Mouse (Mus musculus) mature B cell (primary cell): ENCODE data around the gene Qk.

Source experiments
- in situ Hi-C: fragments of 300-500 bp; cut with MboI; formaldehyde crosslinking; loops from 2 replicates; pipeline ENCODE4 v1.14.3; 2019

Gene Qk

GRCm38 (mm10) chr17:10326596-10327045, 7.0 kb upstream of the Qk start:
- in situ Hi-C loops, result no loop called here

DNA sequence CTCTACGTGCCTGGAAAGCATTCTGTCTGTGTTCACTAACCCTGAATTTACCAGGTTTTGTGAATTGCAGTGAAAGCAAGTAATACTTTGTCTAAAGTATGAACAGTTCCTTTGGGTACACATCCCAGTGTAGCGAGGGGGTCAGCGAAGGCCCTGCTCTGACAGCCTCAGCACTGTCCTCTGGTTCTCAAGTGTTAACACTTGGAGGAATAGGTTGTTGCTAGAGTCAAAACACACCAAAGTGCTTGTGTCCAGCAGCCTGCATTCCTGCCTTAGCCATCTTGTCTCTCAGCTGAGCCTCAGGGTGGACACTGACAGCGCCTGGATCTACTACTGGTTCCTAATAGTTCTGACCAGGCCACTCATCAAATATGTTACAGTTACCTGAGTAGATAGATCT, 6.3 kb upstream of the Qk start:
- in situ Hi-C loops, result no loop called here

DNA sequence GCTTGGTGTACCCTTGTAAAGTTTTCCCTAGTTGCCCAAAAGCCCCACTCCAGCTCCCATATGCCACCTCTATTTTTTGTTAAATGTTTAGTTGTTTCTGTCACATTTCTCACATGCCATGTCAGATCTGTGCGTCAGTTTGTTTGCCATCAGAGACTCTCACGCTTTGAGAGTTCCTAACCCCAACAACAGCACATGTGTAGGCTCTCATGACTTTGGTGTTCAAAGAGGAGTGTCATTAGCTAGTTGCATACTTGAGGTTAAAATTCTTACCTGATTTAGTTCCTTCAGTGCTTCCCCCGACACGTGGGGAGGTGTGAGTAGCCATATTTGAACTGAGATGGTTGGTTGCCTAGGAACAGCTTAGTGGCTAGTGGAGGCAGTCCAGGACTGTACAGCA, 2.1 kb upstream of the Qk start:
- in situ Hi-C loops, result loop anchor here (25.0 kb wide), 1 partner anchor 234 kb away; no protein-coding TSS in a partner anchor

- in situ Hi-C loops, result loop anchor here (25.0 kb wide), 1 partner anchor 234 kb away; no protein-coding TSS in a partner anchor
Observed at GRCm38 (mm10) chr17:10321092-10321491, 1.4 kb upstream of the Qk start.

DNA sequence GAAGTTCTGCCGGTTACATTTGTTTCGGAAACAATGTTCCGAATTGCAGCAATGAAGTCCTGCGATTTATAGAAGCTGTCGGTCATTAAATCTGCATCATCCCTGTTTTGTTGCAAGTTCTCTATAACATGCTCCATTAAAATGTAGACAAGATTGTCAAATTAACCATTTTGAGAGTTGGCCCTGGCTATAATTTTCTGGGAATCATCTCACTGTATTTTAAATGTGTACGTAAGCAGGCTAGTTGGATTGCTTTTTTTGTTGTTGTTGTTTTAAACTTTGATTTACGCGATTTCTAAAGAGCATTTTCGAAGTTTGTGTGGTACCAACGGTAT, 769 bp upstream of the Qk start:
- in situ Hi-C loops, result loop anchor here (25.0 kb wide), 1 partner anchor 233 kb away; no protein-coding TSS in a partner anchor

DNA sequence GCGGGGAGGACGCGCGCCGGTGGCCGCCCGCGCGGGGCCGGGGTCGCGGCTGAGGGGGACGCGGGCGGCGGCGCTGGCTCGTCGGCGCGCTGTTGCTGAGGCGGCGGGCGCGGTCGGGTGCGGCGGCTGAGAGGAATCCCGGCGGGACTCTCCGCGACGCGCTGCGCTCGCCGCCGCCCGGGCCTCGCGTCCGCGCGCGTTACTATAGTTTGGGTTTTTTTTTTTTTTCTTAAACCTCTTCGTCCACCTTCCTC, 296 bp downstream of the Qk start:
- in situ Hi-C loops, result loop anchor here (25.0 kb wide), 1 partner anchor 232 kb away; no protein-coding TSS in a partner anchor

DNA sequence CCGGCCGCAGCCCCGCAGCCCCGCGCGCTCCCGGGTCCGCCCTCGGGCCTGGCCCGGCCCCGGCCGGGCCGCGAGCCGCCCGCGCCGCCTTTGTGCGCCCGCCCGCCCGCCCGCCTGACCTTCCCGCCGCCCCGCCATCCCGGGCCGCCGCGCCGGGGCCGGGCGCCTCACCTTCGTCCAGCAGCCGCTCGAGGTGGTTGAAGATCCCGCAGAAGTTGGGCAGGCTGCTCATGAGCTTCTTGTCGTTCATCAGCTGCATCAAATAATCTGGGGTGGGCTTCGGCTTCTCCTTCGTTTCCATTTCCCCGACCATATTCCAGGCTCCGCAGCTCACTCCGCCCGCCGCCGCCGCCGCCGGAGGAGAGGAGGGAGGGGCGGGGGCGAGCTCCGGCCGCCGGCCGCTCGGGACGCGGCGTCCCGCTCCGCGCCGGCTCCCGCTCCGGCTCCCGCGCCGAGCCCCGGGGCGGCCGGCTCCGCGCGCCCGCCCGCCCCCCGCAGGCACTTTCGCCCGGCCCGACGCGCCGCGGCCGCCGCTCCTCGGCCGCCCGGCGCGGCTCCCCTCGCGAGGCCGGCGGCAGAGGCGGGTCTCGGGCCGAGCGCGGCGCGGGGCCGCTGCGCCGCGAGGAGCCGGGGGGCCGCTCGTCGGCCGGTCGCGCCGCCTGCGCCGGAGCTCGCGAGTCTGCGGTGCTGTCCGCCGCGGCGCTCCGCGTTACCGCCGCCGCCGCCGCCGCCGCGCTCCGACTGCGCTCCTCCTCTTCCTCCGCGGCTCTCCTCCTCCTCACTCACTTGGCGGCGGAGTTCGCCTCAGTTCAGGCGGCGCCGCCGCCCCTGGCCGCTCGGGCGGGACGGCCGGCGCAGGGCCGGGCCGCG, 858 bp downstream of the Qk start:
- in situ Hi-C loops, result loop anchor here (25.0 kb wide), 1 partner anchor 231 kb away; no protein-coding TSS in a partner anchor

GRCm38 (mm10) chr17:10317981-10318551, 1.6 kb downstream of the Qk start:
- in situ Hi-C loops, result loop anchor here (25.0 kb wide), 1 partner anchor 231 kb away; no protein-coding TSS in a partner anchor

GRCm38 (mm10) chr17:10317186-10317585, 2.5 kb downstream of the Qk start:
- in situ Hi-C loops, result loop anchor here (25.0 kb wide), 1 partner anchor 230 kb away; no protein-coding TSS in a partner anchor

DNA sequence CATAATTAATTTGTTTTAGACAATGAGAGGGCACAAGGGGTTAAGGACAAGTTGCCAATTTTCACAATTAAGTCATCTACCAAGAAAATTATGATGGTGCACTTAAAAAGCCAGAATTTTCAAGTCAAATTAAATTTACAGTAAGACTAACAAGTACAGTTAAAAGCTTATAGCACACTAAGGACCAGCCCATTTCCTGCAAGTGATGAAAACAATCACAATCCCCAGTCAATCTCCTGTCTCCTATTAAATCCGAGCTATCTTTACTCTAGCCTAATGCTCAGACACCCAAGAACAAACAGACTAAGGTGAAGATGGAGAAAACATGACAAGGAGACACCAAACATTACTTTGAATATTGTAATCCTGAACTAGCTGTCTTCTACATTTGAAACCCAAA, 3.2 kb downstream of the Qk start:
- in situ Hi-C loops, result loop anchor here (25.0 kb wide), 1 partner anchor 229 kb away; no protein-coding TSS in a partner anchor

GRCm38 (mm10) chr17:10310046-10310445, 9.6 kb downstream of the Qk start:
- in situ Hi-C loops, result loop anchor here (25.0 kb wide), 1 partner anchor 223 kb away; no protein-coding TSS in a partner anchor

DNA sequence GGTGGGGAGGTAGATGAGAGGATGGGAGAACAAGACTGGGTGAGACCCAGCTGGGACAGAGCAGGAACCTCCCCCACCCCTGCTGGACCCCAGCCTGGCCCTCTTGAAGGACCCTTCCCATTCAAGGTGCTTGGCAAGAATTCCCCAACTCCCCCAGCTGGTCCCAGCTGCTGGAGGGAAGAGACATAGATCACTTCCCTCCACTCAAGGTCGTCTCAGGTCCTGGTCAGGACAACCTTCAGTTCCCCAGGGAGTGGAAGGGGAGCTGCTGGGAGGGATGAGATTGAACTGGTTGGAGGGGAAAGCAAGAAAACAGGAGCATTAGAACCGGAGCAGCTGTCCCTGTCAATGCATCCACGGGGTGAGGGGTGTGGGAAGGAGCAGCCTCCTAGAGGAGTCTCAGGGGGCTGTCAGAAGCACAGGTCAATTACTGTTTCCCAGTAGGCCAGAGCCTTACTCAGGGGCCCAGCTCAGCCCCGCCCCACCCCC, 10.5 kb downstream of the Qk start:
- in situ Hi-C loops, result loop anchor here (25.0 kb wide), 1 partner anchor 222 kb away; no protein-coding TSS in a partner anchor

DNA sequence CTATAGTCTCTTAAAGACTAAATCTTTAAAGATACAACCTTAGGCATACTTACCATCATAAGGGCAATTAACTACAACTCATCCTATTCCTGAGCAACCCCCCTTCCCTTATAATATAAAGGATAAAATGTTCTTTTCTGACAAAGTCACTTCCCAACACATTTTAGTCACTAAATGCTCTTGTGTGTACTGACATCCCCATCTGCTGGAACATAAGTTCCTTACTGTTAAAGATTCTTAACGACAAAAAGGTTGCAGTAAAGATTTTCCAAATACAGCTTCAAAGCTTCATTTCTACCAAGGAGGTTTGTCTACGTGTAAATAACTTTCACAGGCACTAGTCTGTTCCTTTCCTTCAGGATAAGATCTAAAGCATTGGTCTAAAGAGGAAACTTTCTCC, 13.2 kb downstream of the Qk start:
- in situ Hi-C loops, result loop anchor here (25.0 kb wide), 1 partner anchor 219 kb away; no protein-coding TSS in a partner anchor

- in situ Hi-C loops, result loop anchor here (25.0 kb wide), 1 partner anchor 217 kb away; no protein-coding TSS in a partner anchor
Observed at GRCm38 (mm10) chr17:10304001-10304400, 15.7 kb downstream of the Qk start.

DNA sequence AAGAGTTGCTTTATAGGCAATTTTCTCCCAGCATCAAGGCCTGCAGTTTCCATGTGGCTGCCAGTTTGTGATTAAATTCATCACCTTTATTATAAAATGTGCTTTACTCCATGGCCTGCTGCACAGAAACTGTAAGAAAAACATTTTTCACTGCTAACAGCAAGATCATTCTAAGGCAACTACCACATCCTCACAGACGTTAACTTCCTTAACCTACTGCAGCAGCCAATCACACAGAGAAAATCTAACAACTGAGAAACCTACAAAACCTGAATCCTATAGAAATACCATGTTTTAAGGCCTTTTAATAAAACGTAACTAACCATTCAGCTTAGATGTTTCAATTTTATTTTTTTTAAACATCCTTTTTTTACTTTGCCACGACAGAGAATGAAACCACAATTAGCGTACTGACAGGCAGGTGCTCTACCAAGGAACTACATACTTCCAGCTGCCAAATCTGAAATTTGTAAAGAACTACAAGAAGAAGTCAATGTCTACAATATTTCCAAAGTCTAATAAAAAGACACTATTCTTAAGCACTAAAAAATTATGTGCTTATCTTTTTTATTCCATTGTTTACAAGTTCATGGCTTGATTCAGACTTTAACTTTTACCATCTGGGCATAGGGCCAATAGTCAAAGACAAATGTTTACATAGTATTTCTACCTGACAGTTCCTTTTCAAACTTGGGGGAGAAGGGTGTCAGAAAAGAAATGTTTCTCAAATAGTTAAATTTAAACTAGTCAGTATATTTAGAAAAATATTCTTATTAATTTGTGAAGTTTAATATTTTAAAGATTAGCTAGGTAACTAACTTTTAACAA, 18.5 kb downstream of the Qk start:
- in situ Hi-C loops, result loop anchor here (25.0 kb wide), 1 partner anchor 214 kb away; no protein-coding TSS in a partner anchor

DNA sequence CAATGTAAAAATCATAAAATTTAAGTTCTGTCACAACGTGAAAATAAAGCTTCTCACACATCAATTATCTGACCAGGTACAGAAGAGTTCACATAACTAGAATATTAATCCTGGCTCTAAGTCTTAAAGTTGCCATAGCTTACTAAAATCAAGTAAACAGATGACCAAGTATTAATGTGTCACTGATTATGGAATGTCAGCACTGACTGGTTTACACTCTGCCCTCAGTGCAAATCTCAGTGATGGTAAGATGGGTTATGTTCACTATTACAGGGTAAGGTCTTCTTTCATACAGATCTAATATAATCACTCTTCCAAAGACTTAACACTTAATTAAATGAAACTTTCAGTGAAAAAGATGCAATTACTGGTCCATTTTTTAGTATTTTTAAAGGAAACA, 20.3 kb downstream of the Qk start:
- in situ Hi-C loops, result no loop called here

DNA sequence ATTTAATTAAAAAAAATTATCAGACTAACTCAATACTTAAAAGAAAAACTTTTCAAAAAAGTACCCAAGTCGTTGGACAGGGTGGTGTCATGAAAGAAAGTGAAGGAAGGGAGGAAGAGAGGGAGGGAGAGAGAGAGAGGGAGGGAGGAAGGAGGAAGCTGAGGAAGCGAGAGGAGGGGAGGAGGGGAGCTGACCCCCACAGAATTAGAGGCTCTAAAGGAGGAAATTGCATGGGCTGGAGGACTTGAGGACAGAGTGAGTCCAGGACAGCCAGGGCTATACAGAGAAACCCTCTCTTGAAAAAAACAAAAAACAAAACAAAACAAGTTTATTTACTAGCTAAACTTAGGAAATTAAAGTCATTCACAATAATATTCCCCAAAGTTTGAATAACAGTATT, 27.1 kb downstream of the Qk start:
- in situ Hi-C loops, result no loop called here

- in situ Hi-C loops, result no loop called here
Observed at GRCm38 (mm10) chr17:10284772-10285171, 34.9 kb downstream of the Qk start.

DNA sequence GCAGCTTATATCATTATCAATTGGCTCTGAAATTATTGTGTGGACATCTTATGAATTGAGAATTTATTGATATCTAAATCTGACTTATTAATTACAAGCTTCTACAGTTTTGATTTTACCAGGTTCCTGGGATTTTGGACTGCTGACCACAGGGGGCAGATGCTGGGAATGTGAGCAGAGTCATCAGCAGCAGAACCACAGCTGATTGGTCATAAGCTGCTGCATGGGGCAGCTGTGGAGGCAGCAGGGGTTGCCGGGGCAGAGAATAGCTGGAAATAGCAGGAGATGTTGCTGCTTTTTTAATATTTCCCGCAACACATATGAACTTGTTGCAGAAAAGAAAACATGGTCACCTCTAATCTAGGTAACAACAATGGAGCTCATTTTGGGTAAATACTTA, 40.1 kb downstream of the Qk start:
- in situ Hi-C loops, result no loop called here

- in situ Hi-C loops, result no loop called here
Observed at GRCm38 (mm10) chr17:10269518-10269917, 50.1 kb downstream of the Qk start.

DNA sequence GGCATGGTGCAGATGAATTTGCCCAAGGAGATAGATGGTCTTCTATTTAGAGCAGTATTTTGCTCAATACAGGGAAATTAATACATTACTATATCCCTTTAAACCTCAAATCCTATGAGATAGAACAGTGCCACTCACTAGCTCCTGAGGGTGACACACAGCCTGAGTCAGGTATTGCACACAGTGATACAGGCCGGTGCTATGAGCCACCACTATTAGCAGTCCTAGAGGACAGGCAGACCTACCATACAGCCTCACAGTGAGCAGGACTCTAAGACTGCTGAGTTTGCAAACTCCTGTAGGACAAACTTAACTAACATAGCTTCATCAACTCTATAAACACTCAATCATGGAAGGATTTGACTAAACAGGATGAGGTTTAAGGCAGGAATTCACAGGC, 51.2 kb downstream of the Qk start:
- in situ Hi-C loops, result no loop called here

- in situ Hi-C loops, result no loop called here
Observed at GRCm38 (mm10) chr17:10266207-10266606, 53.4 kb downstream of the Qk start.
